Mouse (Mus musculus) lung, adult 2 months (tissue): ENCODE data around the gene Atg13.

Source experiments
- CTCF ChIP-seq: fragments of 200-500 bp; IDR thresholded peaks from 2 replicates; pipeline ENCODE4 v1.5.1; 2011; ENCODE audit warnings: mild to moderate bottlenecking, low read length, control low read depth; ENCODE audit not compliant: insufficient read depth
- POLR2A ChIP-seq: fragments of 200-500 bp; IDR thresholded peaks from 2 replicates; pipeline ENCODE4 v1.6.1; 2011; ENCODE audit warnings: low read depth, mild to moderate bottlenecking, control low read depth, low read length, borderline replicate concordance; ENCODE audit errors: extremely low read depth

- TF ChIP-seq CTCF (no peak), POLR2A (peak; percentile 85; the same call in 1 of the 2 replicates)
These were observed at the start of gene Atg13, which contains the start of gene Harbi1 for GRCm38 (mm10) chr2:91710272-91711234.
